Mouse (Mus musculus) intestine, embryonic 14.5 days (tissue): ENCODE measurements around the gene Vangl2. TPM values are rescaled to one million over a fixed set of nuclear protein-coding genes. Genes with fewer than 3 reads are reported as not detected.

Experiments used
- ATAC-seq: fragments of 200-750 bp; cut with Nextera tagmentation; replicated peaks from 2 replicates; pipeline ENCODE4 v1.8.0; 2017; ENCODE audit warnings: low read depth, moderate number of reproducible peaks, moderate TSS enrichment, moderate library complexity; ENCODE audit not compliant: low FRiP score, low TSS enrichment
- DNase-seq: peaks from one replicate; pipeline ENCODE4 v3.0.0-alpha.2; 2018; ENCODE audit warnings: low spot score
- H3K27ac ChIP-seq: fragments of 300-500 bp; sonication (generic); 2 replicates; pipeline ENCODE4 v1.5.1; 2014; ENCODE audit warnings: low read depth, mild to moderate bottlenecking, control low read depth
- H3K27me3 ChIP-seq: fragments of 300-500 bp; sonication (generic); replicated peaks from 2 replicates; pipeline ENCODE4 v1.6.1; 2014; ENCODE audit warnings: low read length, control low read depth; ENCODE audit not compliant: control insufficient read depth, insufficient read depth
- H3K36me3 ChIP-seq: fragments of 300-500 bp; sonication (generic); 2 replicates; pipeline ENCODE4 v1.6.1; 2014; ENCODE audit warnings: low read length, control low read depth; ENCODE audit not compliant: control insufficient read depth, insufficient read depth
- H3K4me1 ChIP-seq: fragments of 300-500 bp; sonication (generic); replicated peaks from 2 replicates; pipeline ENCODE4 v1.6.1; 2014; ENCODE audit warnings: low read length, control low read depth, mixed read lengths; ENCODE audit not compliant: control insufficient read depth, insufficient read depth
- H3K4me2 ChIP-seq: fragments of 300-500 bp; sonication (generic); 2 replicates; pipeline ENCODE4 v1.6.1; 2014; ENCODE audit warnings: low read length
- H3K4me3 ChIP-seq: fragments of 300-500 bp; sonication (generic); 2 replicates; pipeline ENCODE4 v1.5.1; 2014; ENCODE audit warnings: low read depth, low read length, control low read depth, mixed read lengths
- H3K9ac ChIP-seq: fragments of 300-500 bp; sonication (generic); 2 replicates; pipeline ENCODE4 v1.6.1; 2014; ENCODE audit warnings: mild to moderate bottlenecking, low read length
- H3K9me3 ChIP-seq: fragments of 300-500 bp; sonication (generic); 2 replicates; pipeline ENCODE4 v1.6.1; 2016; ENCODE audit warnings: low read length, control low read depth; ENCODE audit not compliant: control insufficient read depth
- WGBS: fragments of 180-500 bp; shearing (Covaris S2); extraction: QIAGEN DNeasy Blood & Tissue Kit; methylation state at CpG from one replicate; pipeline ENCODE4 v1.1.7; 2014; 5-methylcytosine and 5-hydroxymethylcytosine counted together
- polyA plus RNA-seq: library from polyadenylated mRNA; unstranded; fragments of >200 nt; fragmentation: Nextera tagmentation; extraction: Ambion mirVana; gene quantifications from 2 replicates; pipeline ENCODE4 v1.2.1, GENCODE M21; 2014

Vangl2 gene
- polyA plus RNA-seq, result 13.9 and 15.4 TPM in 2 replicates

GRCm38 (mm10) chr1:172028394-172029275 is at the start of gene Vangl2:
TSS of gene Vangl2 (minus strand) at chr1:172028444.
- WGBS, result 51% methylated on average over 21 of the region's 21 CpGs
- no peak for ATAC-seq
- peak within 1 kb of the TSS; percentile 89 for H3K4me3 ChIP-seq
- H3K4me1 ChIP-seq, result peaks cover 23% of the 10 kb centered on the region
- H3K27ac ChIP-seq, result peak within 1 kb of the TSS; percentile 87
- H3K36me3 ChIP-seq, result no peaks in the 10 kb centered on the region
- H3K27me3 ChIP-seq, result no peaks in the 10 kb centered on the region
- no peak for DNase-seq
- no peaks in the 10 kb centered on the region for H3K9me3 ChIP-seq
- peak within 1 kb of the TSS; percentile 65 for H3K4me2 ChIP-seq
- H3K9ac ChIP-seq, result peak within 1 kb of the TSS; percentile 95

- Histone ChIP-seq H3K27me3 (no peaks in the 10 kb centered on the region), H3K27ac (peak overlapping the region; percentile 60; the same call in 1 of the 2 replicates), H3K4me1 (peaks cover 5% of the 10 kb centered on the region; the same call in 1 of the 2 replicates), H3K9me3 (no peaks in the 10 kb centered on the region), H3K4me2 (no peak overlapping the region), H3K9ac (no peak overlapping the region), H3K4me3 (no peak overlapping the region), H3K36me3 (peaks cover 70% of the 10 kb centered on the region)
- whole genome bisulfite sequencing, result 62% methylated on average over 5 of the region's 5 CpGs
- ATAC-seq (no peak), DNase-seq (no peak)
Observed at GRCm38 (mm10) chr1:172077981-172078380, 49.7 kb upstream of the Vangl2 start.

GRCm38 (mm10) chr1:172072604-172073003 is 44.4 kb upstream of the Vangl2 start:
- H3K36me3 ChIP-seq, result peaks cover 100% of the 10 kb centered on the region
- no peak overlapping the region for H3K9ac ChIP-seq
- H3K4me2 ChIP-seq, result no peak overlapping the region
- DNase-seq (no peak), ATAC-seq (no peak)
- H3K4me3 ChIP-seq, result no peak overlapping the region
- no peak overlapping the region for H3K27ac ChIP-seq
- no peaks in the 10 kb centered on the region for H3K27me3 ChIP-seq
- no peaks in the 10 kb centered on the region for H3K9me3 ChIP-seq
- H3K4me1 ChIP-seq, result no peaks in the 10 kb centered on the region
- 97% methylated on average over 7 of the region's 7 CpGs for WGBS

- Histone ChIP-seq H3K27me3 (no peaks in the 10 kb centered on the region), H3K4me1 (no peaks in the 10 kb centered on the region), H3K9ac (no peak overlapping the region), H3K36me3 (peaks cover 100% of the 10 kb centered on the region), H3K4me3 (no peak overlapping the region), H3K4me2 (no peak overlapping the region), H3K9me3 (no peaks in the 10 kb centered on the region), H3K27ac (no peak overlapping the region)
- WGBS, result 70% methylated on average over 4 of the region's 4 CpGs
- DNase-seq, result no peak
- no peak for ATAC-seq
Observed at GRCm38 (mm10) chr1:172071556-172071955, 43.3 kb upstream of the Vangl2 start.

GRCm38 (mm10) chr1:172070227-172070626 is 42.0 kb upstream of the Vangl2 start:
- Histone ChIP-seq H3K36me3 (peaks cover 100% of the 10 kb centered on the region), H3K9me3 (no peaks in the 10 kb centered on the region), H3K9ac (no peak overlapping the region), H3K4me2 (no peak overlapping the region), H3K27me3 (no peaks in the 10 kb centered on the region), H3K4me3 (no peak overlapping the region), H3K4me1 (no peaks in the 10 kb centered on the region), H3K27ac (no peak overlapping the region)
- DNase-seq, result no peak
- WGBS, result 47% methylated on average over 6 of the region's 6 CpGs
- ATAC-seq, result no peak

- H3K4me2 ChIP-seq, result no peak overlapping the region
- H3K9ac ChIP-seq, result no peak overlapping the region
- peaks cover 46% of the 10 kb centered on the region for H3K36me3 ChIP-seq
- H3K27me3 ChIP-seq, result no peaks in the 10 kb centered on the region
- WGBS, result 71% methylated on average over 13 of the region's 13 CpGs
- H3K4me1 ChIP-seq, result no peaks in the 10 kb centered on the region; the same call in 1 of the 2 replicates
- no peak overlapping the region for H3K4me3 ChIP-seq
- DNase-seq (no peak), ATAC-seq (no peak)
- no peak overlapping the region for H3K27ac ChIP-seq
- H3K9me3 ChIP-seq, result no peaks in the 10 kb centered on the region
Observed at GRCm38 (mm10) chr1:172064613-172065141, 36.4 kb upstream of the Vangl2 start.

GRCm38 (mm10) chr1:172063291-172064023 is 35.2 kb upstream of the Vangl2 start:
- no peak overlapping the region for H3K27ac ChIP-seq

GRCm38 (mm10) chr1:172062101-172062500 is 33.9 kb upstream of the Vangl2 start:
- H3K9me3 ChIP-seq, result no peaks in the 10 kb centered on the region
- ATAC-seq (no peak), DNase-seq (no peak)
- no peaks in the 10 kb centered on the region; the same call in 1 of the 2 replicates for H3K4me1 ChIP-seq
- no peak overlapping the region for H3K9ac ChIP-seq
- no peak overlapping the region for H3K27ac ChIP-seq
- H3K27me3 ChIP-seq, result no peaks in the 10 kb centered on the region
- peaks cover 21% of the 10 kb centered on the region for H3K36me3 ChIP-seq
- H3K4me2 ChIP-seq, result no peak overlapping the region
- no peak overlapping the region for H3K4me3 ChIP-seq
- WGBS, result 85% methylated on average over 2 of the region's 2 CpGs

More at GRCm38 (mm10) chr1:172063291-172064023, 35.2 kb upstream of the Vangl2 start:
- WGBS, result 27% methylated on average over 4 of the region's 4 CpGs
- Histone ChIP-seq H3K9ac (no peak overlapping the region), H3K4me1 (no peaks in the 10 kb centered on the region; the same call in 1 of the 2 replicates), H3K4me2 (no peak overlapping the region), H3K4me3 (no peak overlapping the region), H3K9me3 (no peaks in the 10 kb centered on the region), H3K27me3 (no peaks in the 10 kb centered on the region), H3K36me3 (peaks cover 34% of the 10 kb centered on the region)
- ATAC-seq, result peak; percentile 52; the same call in 1 of the 2 replicates
- DNase-seq, result no peak
